Mouse (Mus musculus): ENCODE results near the gene Psmb8.

Gene Psmb8

DNA sequence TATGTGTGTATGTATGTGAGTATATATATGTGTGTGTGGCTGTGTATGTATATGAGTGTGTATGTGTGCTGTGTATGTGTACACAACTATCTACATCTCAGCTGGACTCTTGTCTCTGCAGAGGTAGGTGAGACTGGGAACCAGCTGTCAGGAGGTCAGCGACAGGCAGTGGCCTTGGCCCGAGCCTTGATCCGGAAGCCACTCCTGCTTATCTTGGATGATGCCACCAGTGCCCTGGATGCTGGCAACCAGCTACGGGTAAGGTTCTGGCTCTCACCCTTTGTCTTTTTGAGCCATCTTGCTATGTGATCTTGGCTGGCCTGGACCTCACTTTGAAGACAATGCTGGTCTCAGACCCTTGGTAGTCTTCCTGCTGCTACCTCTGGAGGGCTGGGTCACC lies 2.8 kb upstream of the Psmb8 start:
- DNase-seq, result no peak

DNA sequence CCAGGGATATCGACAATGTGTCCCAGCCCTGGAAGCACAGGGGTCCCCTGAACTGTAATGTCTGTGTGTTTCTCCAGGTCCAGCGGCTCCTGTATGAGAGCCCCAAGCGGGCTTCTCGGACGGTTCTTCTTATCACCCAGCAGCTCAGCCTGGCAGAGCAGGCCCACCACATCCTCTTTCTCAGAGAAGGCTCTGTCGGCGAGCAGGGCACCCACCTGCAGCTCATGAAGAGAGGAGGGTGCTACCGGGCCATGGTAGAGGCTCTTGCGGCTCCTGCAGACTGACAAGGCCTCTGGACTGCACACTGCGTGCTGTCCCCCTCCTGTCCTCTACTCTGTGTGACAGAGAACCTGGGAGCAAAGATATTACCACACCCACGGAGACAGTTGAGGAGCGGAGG lies 1.0 kb upstream of the Psmb8 start:
- DNase-seq, result no peak

- DNase-seq, result no peak
Measured at GRCm38 (mm10) chr17:34197904-34198520, 491 bp downstream of the Psmb8 start.

GRCm38 (mm10) chr17:34198521-34198912 lies 996 bp downstream of the Psmb8 start:
- DNase-seq, result no peak

- DNase-seq, result no peak
Measured at GRCm38 (mm10) chr17:34199050-34199619, 1.6 kb downstream of the Psmb8 start.

GRCm38 (mm10) chr17:34200047-34200446 lies 2.5 kb downstream of the Psmb8 start:
- no peak for DNase-seq

DNA sequence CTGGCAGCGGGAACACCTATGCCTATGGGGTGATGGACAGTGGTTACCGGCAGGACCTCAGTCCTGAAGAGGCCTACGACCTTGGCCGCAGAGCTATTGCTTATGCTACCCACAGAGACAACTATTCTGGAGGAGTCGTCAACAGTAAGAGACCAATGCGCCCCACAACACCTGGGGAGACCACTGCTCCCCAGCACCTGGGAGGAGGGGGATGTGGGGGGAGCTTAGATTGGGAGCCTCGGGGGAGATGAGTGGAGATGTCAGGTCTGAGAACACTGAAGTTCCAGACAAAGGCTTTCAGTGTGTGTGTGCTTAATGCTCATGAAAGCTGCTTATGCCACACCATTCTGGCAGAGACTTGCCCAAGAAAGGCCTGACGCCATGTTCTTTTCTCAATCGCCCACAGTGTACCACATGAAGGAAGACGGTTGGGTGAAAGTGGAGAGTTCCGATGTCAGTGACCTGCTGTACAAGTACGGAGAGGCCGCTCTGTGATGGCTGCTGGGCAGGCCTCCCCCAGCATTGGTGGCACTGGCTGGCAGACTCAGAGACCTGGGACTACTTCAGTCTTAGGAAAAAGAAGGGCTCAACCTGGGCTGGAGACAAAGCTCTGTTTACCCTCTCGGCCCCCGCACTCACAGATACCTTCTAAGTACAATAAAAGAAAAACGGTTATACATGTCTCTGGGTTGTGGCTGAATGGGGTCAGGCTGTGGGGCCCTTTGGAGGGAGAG lies 3.4 kb downstream of the Psmb8 start:
- DNase-seq, result no peak

GRCm38 (mm10) chr17:34201506-34202055 lies 4.1 kb downstream of the Psmb8 start:
- no peak for DNase-seq

- DNase-seq, result no peak
Measured at GRCm38 (mm10) chr17:34202760-34203442, 5.4 kb downstream of the Psmb8 start.

DNA sequence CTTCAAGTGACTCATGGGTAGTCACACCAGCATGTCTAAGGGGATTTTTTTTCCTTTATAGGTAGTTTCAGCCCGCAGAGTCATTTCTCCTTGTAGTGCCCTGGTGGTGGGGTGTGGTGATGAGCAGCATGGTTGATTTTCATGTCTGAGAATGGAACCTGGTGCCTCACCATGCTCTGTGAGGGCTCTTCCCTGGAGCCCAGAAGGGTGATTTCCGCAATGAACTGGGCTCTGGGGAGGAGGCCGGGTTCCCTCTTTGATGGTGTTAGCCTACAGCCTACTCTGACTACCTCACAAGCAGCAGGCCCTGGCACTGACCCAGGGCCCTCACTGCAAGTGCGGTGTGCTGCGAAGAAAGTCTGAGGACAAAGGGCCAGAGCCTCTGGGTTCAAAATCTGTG lies 5.9 kb downstream of the Psmb8 start, which contains the start of gene Tap2:
Gene Tap2 (plus strand): TSS at position 84 of the 400 bp plus-strand sequence.
- no peak for DNase-seq

- DNase-seq, result peak; percentile 87
Measured at GRCm38 (mm10) chr17:34204303-34205010, 6.9 kb downstream of the Psmb8 start.

GRCm38 (mm10) chr17:34205021-34205745 lies 7.7 kb downstream of the Psmb8 start:
- DNase-seq, result no peak

GRCm38 (mm10) chr17:34205746-34206176 lies 8.2 kb downstream of the Psmb8 start:
- DNase-seq, result no peak

- DNase-seq, result no peak
Measured at GRCm38 (mm10) chr17:34206731-34207130, 9.2 kb downstream of the Psmb8 start.

DNA sequence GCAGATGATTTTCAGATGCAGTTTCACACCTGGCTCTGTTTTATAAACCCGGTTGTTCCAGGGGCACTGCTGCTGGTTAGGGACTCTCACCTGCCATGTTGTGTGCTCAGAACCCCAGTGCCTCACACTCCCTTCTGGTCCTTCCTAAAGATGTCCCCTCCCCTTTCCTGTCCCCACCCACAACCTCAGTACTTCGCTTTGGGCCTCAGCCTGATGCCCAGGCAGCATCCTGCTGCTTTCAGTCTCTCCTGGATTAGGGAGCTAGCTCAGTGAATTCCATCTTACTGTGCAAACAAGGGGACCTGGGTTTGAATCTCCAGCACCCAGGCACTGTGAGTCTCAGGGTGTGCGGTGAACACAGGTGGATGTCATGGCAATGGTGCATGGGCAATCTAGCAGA lies 9.9 kb downstream of the Psmb8 start:
- DNase-seq, result no peak

DNA sequence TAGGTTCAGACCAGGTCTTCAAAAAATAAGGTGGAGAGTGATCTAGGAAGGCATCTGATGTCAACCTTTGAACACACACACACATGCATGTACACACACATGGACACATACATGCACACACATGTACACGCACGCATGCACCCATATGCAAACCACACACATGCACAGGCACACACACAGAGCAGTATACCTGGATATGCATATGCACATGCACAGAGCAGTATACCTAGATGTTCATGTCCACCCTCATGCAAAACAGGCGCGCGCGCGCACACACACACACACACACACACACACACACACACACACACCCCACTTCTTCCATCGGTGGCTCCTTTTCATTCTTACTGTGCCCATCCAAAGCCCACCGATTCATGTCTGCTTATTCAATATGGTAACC lies 10.3 kb downstream of the Psmb8 start:
- no peak for DNase-seq

DNA sequence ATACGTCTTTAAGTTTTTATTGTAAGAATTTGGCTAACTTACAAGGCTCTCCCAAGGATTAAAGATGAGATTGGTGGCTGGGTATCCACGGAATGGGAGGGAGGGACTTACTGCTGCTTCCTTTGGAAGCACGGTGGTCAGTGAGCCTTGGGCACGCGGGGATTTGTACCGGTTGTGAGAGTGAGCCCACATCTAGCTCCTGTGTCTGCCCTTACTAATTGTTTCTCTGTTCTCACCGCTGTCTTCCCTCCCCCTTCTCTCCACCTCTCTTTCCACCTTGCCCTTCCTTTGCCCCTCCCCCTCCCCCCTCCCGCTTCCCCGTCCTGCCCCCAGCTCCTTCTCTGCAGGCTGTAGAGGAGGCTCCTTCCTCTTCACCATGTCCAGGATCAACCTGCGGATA lies 10.9 kb downstream of the Psmb8 start:
- no peak for DNase-seq

DNA sequence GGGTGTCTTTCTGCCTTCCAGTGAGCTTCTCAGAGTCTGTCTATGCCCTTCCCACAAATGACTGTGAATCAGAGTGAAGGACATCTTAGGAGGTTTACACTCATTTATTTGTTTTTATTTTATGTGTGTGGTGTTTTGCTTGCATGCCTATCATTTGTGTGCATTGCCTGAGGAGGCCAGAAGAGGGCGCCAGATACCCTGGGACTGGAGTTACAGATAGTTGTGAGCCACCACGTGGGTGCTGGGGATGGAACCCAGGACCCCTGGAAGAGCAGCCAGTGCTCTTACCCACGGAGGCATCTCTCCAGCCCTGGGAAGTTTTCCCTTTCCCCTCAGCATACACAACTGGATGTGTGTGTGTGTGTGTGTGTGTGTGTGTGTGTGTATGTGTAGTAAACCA lies 12.2 kb downstream of the Psmb8 start:
- DNase-seq, result no peak

- DNase-seq, result no peak
Measured at GRCm38 (mm10) chr17:34210599-34210998, 13.1 kb downstream of the Psmb8 start.

DNA sequence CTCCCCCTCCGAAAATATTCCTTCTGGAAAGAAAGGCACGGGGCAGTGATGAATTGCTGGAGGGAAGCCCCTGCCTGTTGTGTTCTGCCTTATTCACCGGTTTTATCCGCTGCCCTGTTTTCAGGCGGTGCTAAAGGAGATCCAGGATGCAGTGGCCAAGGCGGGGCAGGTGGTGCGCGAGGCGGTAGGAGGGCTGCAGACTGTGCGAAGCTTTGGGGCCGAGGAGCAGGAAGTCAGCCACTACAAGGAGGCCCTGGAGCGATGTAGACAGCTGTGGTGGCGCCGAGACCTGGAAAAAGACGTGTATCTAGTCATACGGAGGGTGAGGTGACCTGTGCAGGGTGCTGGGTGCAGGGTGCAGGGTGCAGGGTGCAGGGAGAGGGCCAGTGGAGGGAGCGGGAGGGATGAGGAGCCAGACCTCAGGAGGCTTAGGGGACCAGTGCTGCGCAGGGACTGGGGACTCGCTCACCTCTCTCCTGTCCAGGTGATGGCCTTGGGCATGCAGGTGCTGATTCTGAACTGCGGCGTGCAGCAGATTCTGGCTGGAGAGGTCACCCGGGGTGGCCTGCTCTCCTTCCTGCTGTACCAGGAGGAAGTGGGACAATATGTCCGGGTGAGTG lies 14.3 kb downstream of the Psmb8 start:
- no peak for DNase-seq

GRCm38 (mm10) chr17:34213936-34214335 lies 16.4 kb downstream of the Psmb8 start:
- no peak for DNase-seq

DNA sequence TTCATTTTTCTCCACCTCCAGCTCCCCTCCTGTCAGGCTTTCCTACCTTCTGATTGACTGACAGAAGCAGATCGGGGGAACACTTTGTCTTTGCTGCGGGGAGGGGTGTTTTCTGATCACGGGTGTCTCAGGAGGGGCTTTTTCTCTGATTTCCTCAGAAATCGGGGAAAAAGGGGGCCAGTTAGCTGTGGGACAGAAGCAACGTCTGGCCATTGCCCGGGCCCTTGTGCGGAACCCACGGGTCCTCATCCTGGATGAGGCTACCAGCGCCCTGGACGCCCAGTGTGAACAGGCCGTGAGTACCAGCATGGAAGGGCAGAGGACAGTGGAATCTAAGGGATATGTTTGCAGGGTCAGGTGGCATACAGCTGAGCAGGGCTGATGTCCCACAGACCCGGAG lies 17.7 kb downstream of the Psmb8 start:
- no peak for DNase-seq
